Mouse (Mus musculus): Measurements from ENCODE around the gene Nek6. TPM values are rescaled to one million over a fixed set of nuclear protein-coding genes. Genes with fewer than 3 reads are reported as not detected.

Gene Nek6
- total and polyA plus RNA-seq, 3 experiments = 3.7 to 5.4 TPM; not detected in 1

- Histone ChIP-seq H3K4me1 (ENCODE audit: control insufficient read depth in 1 of 2, insufficient read depth in 2 of 2, low read length in 2 of 2) (no peaks in the 10 kb centered on the region), H3K9me3 (replicated peaks; ENCODE audit: insufficient read depth, low read length) (no peaks in the 10 kb centered on the region), H3K27ac (ENCODE audit: control insufficient read depth, low read depth, low read length) (no peak overlapping the region), H3K79me2 (ENCODE audit: control insufficient read depth, insufficient read depth, low read length, poor library complexity) (no peaks in the 10 kb centered on the region), H3K9ac (ENCODE audit: control insufficient read depth, low read depth, low read length, poor library complexity, severe bottlenecking) (no peak overlapping the region), H3K4me3 (ENCODE audit: control insufficient read depth in 1 of 2, insufficient read depth in 1 of 2, low read depth in 2 of 2, low read length in 2 of 2) (no peak overlapping the region), H3K27me3 (ENCODE audit: control insufficient read depth in 1 of 2, insufficient read depth in 2 of 2, low read length in 2 of 2) (peaks cover 4 to 10% of the 10 kb centered on the region in 2 experiments; a peak in 1 of 4 replicates), H3K36me3 (ENCODE audit: control insufficient read depth in 1 of 2, insufficient read depth in 2 of 2, low read length in 2 of 2) (no peaks in the 10 kb centered on the region)
- DNase-seq (ENCODE audit: low read depth, low spot score) = peak; percentile 14
- TF ChIP-seq BHLHE40 (IDR thresholded peaks at IDR 0.05; ENCODE audit: borderline replicate concordance, low read depth, low read length) = no peak
- TF ChIP-seq TBP (IDR thresholded peaks at IDR 0.05; ENCODE audit: low read depth, low read length) = no peak
Measured at GRCm38 (mm10) chr2:38485957-38486931, 25.2 kb upstream of the Nek6 start.

GRCm38 (mm10) chr2:38497594-38497993, 13.8 kb upstream of the Nek6 start:
- H3K4me1 ChIP-seq (ENCODE audit: control insufficient read depth in 1 of 2, insufficient read depth in 2 of 2, low read length in 2 of 2) = no peaks in the 10 kb centered on the region
- no peaks in the 10 kb centered on the region for H3K36me3 ChIP-seq (ENCODE audit: control insufficient read depth in 1 of 2, insufficient read depth in 2 of 2, low read length in 2 of 2)
- no peaks in the 10 kb centered on the region for H3K79me2 ChIP-seq (ENCODE audit: control insufficient read depth, insufficient read depth, low read length, poor library complexity)
- no peak overlapping the region for H3K9ac ChIP-seq (ENCODE audit: control insufficient read depth, low read depth, low read length, poor library complexity, severe bottlenecking)
- H3K4me3 ChIP-seq (ENCODE audit: control insufficient read depth in 1 of 2, insufficient read depth in 1 of 2, low read depth in 2 of 2, low read length in 2 of 2) = no peak overlapping the region
- TF ChIP-seq MYB (IDR thresholded peaks at IDR 0.05; ENCODE audit: low read depth, low read length) = no peak
- TF ChIP-seq GATA1 (IDR thresholded peaks at IDR 0.05; ENCODE audit: low read depth, low read length) = no peak
- no peak for TF ChIP-seq ZMIZ1 (IDR thresholded peaks at IDR 0.05; ENCODE audit: low read depth, low read length)
- no peak for TF ChIP-seq USF1 (IDR thresholded peaks at IDR 0.05; ENCODE audit: low read depth, low read length)
- TF ChIP-seq NELFE (IDR thresholded peaks at IDR 0.05; ENCODE audit: low read depth, low read length) = no peak
- TF ChIP-seq RAD21 (IDR thresholded peaks at IDR 0.05; ENCODE audit: low read depth, low read length) = no peak
- TF ChIP-seq E2F4 (IDR thresholded peaks at IDR 0.05; ENCODE audit: borderline replicate concordance, low read depth, low read length) = no peak
- TF ChIP-seq TCF12 (IDR thresholded peaks at IDR 0.05; ENCODE audit: low read depth, low read length) = no peak
- TF ChIP-seq EP300 (IDR thresholded peaks at IDR 0.05; ENCODE audit: low read depth in 1 of 2, low read length in 2 of 2) = no peak
- no peak for TF ChIP-seq MXI1 (IDR thresholded peaks at IDR 0.05; ENCODE audit: low read depth, low read length)
- TF ChIP-seq POLR2AphosphoS5 (IDR thresholded peaks at IDR 0.05; ENCODE audit: borderline replicate concordance, low read depth, low read length) = no peak
- TF ChIP-seq TBP (IDR thresholded peaks at IDR 0.05; ENCODE audit: low read depth, low read length) = no peak
- H3K9me3 ChIP-seq (replicated peaks; ENCODE audit: insufficient read depth, low read length) = no peaks in the 10 kb centered on the region
- DNase-seq (ENCODE audit: low read depth, low spot score) = no peak
- no peak overlapping the region for H3K27ac ChIP-seq (ENCODE audit: control insufficient read depth, low read depth, low read length)
- H3K27me3 ChIP-seq (ENCODE audit: control insufficient read depth in 1 of 2, insufficient read depth in 2 of 2, low read length in 2 of 2) = peaks cover 3 to 6% of the 10 kb centered on the region in 2 experiments

Data from MEL (cell line).